Mouse (Mus musculus) kidney, adult 2 months (tissue): ENCODE measurements at regions not wholly inside any gene's neighbourhood (a gene's known extent, or its start where the extent isn't known, plus 50 kb on each side); places are given as distances from the start of the nearest gene placed in this dataset.

Experiments
- CTCF ChIP-seq: fragments of 200-500 bp; conservative IDR thresholded peaks from 2 replicates; pipeline ENCODE4 v1.5.1; 2011; ENCODE audit warnings: low read depth, mild to moderate bottlenecking, control low read depth, low read length, moderate library complexity, mixed read lengths; ENCODE audit not compliant: insufficient read depth, insufficient read length
- POLR2A ChIP-seq: fragments of 200-500 bp; IDR thresholded peaks from one replicate; pipeline ENCODE4 v1.6.1; 2011; ENCODE audit warnings: low read depth, low read length, control low read depth

DNA sequence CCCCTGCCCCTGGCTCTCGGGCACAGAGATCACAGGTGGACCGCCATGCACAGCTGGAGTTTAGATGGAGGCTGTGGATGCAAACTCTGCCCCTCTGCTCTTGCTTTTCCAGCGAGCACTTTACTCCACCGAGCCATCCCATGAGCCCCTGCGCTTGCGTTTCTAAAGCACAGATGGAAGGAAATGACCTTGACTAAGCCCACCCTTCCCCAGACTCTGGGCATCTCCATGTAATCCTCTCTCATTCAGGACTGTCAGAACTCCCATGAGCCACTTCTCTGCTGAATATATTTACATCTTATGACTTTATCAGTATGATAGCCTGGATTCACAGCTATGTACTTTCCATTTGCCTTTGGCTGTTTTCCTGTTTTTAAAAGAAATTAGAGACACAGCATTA is 162.8 kb upstream of the Rybp start:
- TF ChIP-seq CTCF = no peak
- no peak for TF ChIP-seq POLR2A
